Mouse (Mus musculus): ENCODE results near the gene Mlf2.

DNA sequence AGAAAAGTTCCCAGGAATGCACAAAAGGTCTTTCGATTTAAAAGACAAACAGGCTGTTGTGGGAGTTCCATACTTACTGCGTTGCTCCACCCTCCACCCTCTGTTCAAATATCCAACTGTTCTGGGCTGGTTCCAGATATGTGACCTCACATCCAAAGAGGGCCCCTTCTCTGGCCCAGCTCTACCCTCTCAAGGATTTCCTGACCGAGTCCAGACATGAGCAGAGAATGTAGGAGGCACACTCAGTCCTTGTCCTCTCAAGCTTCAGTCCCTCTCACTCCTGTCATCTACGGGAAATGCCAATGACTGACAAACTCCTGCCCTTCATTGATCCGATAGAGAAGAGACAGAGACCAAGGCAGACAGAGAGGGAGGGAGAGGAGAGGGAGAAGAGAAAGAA is 5.2 kb upstream of the Mlf2 start:
- no peak for TF ChIP-seq CTCF (IDR thresholded peaks at IDR 0.05; ENCODE audit: low read depth, low read length)
- TF ChIP-seq POLR2A (IDR thresholded peaks at IDR 0.05; ENCODE audit: borderline replicate concordance, low read depth, low read length): no peak

Measured in bone marrow macrophage, adult 2 months (primary cell).